Mouse (Mus musculus) C2C12 (cell line): ENCODE measurements around the gene Gtf3c1.

Source experiments
- CTCF ChIP-seq: IDR thresholded peaks from one replicate; pipeline ENCODE4 v1.5.1; 2011; ENCODE audit not compliant: control insufficient read depth, insufficient read depth, insufficient read length
- MYOD1 ChIP-seq: IDR thresholded peaks from one replicate; pipeline ENCODE4 v1.6.1; 2011; ENCODE audit warnings: low read depth; ENCODE audit not compliant: control insufficient read depth, insufficient read length

GRCm38 (mm10) chr7:125625829-125626228, 81.8 kb downstream of the Gtf3c1 start:
- TF ChIP-seq CTCF (no peak), MYOD1 (no peak)
